Mouse (Mus musculus) forebrain, embryonic 11.5 days (tissue): Measurements from ENCODE around the gene Lbx2. TPM values are rescaled to one million over a fixed set of nuclear protein-coding genes. Genes with fewer than 3 reads are reported as not detected.

Experiments used
- ATAC-seq: fragments of 200-750 bp; cut with Nextera tagmentation; replicated peaks from 2 replicates; pipeline ENCODE4 v1.8.0; 2017; ENCODE audit warnings: moderate TSS enrichment; ENCODE audit not compliant: low FRiP score
- DNase-seq: peaks from one replicate; pipeline ENCODE4 v3.0.0-alpha.2; 2017; ENCODE audit warnings: low spot score
- H3K27ac ChIP-seq: fragments of 300-500 bp; sonication (generic); 2 replicates; pipeline ENCODE4 v1.5.1; 2014; ENCODE audit warnings: low read depth, low read length
- H3K27me3 ChIP-seq: fragments of 300-500 bp; sonication (generic); 2 replicates; pipeline ENCODE4 v1.6.1; 2014; ENCODE audit warnings: mild to moderate bottlenecking, low read length, mixed read lengths; ENCODE audit not compliant: control insufficient read depth, insufficient read depth
- H3K36me3 ChIP-seq: fragments of 300-500 bp; sonication (generic); 2 replicates; pipeline ENCODE4 v1.6.1; 2014; ENCODE audit warnings: mild to moderate bottlenecking, low read length, moderate library complexity, mixed read lengths; ENCODE audit not compliant: control insufficient read depth, insufficient read depth
- H3K4me1 ChIP-seq: fragments of 300-500 bp; sonication (generic); replicated peaks from 2 replicates; pipeline ENCODE4 v1.6.1; 2014; ENCODE audit warnings: low read length, mixed read lengths; ENCODE audit not compliant: control insufficient read depth, insufficient read depth
- H3K4me2 ChIP-seq: fragments of 300-500 bp; sonication (generic); 2 replicates; pipeline ENCODE4 v1.6.1; 2014; ENCODE audit warnings: low read depth, mild to moderate bottlenecking, low read length, moderate library complexity, mixed read lengths; ENCODE audit not compliant: severe bottlenecking
- H3K4me3 ChIP-seq: fragments of 300-500 bp; sonication (generic); 2 replicates; pipeline ENCODE4 v1.5.1; 2014; ENCODE audit warnings: low read depth, low read length
- H3K9ac ChIP-seq: fragments of 300-500 bp; sonication (generic); 2 replicates; pipeline ENCODE4 v1.6.1; 2014; ENCODE audit warnings: low read length
- H3K9me3 ChIP-seq: fragments of 300-500 bp; sonication (generic); 2 replicates; pipeline ENCODE4 v1.6.1; 2016; ENCODE audit warnings: low read length, mixed read lengths; ENCODE audit not compliant: control insufficient read depth
- WGBS: fragments of 180-500 bp; shearing (Covaris S2); extraction: QIAGEN DNeasy Blood & Tissue Kit; methylation state at CpG from one replicate; pipeline ENCODE4 v1.1.7; 2014; 5-methylcytosine and 5-hydroxymethylcytosine counted together
- polyA plus RNA-seq: library from polyadenylated mRNA; unstranded; fragments of >200 nt; fragmentation: Nextera tagmentation; extraction: Ambion mirVana; gene quantifications from 2 replicates; pipeline ENCODE4 v1.2.1, GENCODE M21; 2014

Gene Lbx2
- polyA plus RNA-seq, 1 experiment from 2014 or later = 0.40 TPM

- Histone ChIP-seq H3K4me1 (peaks cover 5% of the 10 kb centered on the region; the same call in 1 of the 2 replicates), H3K9ac (peak overlapping the region; percentile 78), H3K27ac (peak overlapping the region; percentile 77), H3K27me3 (peaks cover 29% of the 10 kb centered on the region), H3K9me3 (no peaks in the 10 kb centered on the region), H3K36me3 (peaks cover 3% of the 10 kb centered on the region; the same call in 1 of the 2 replicates), H3K4me2 (peak overlapping the region; percentile 99), H3K4me3 (peak overlapping the region; percentile 71)
- under 1% methylated on average over 46 of the region's 46 CpGs for WGBS
- DNase-seq (peak; percentile 99), ATAC-seq (peak; percentile 93)
These were observed 7.8 kb upstream of the Lbx2 start for GRCm38 (mm10) chr6:83078324-83078858.

GRCm38 (mm10) chr6:83080210-83080609, 6.0 kb upstream of the Lbx2 start:
- DNase-seq (no peak), ATAC-seq (no peak)
- Histone ChIP-seq H3K4me2 (no peak overlapping the region), H3K4me1 (peaks cover 5% of the 10 kb centered on the region; the same call in 1 of the 2 replicates), H3K36me3 (peaks cover 3% of the 10 kb centered on the region; the same call in 1 of the 2 replicates), H3K9me3 (no peaks in the 10 kb centered on the region), H3K9ac (no peak overlapping the region), H3K27ac (no peak overlapping the region), H3K27me3 (peaks cover 34% of the 10 kb centered on the region), H3K4me3 (no peak overlapping the region)
- 93% methylated on average over 5 of the region's 5 CpGs for WGBS

- ATAC-seq = no peak
- Histone ChIP-seq H3K36me3 (peaks cover 3% of the 10 kb centered on the region; the same call in 1 of the 2 replicates), H3K4me1 (peaks cover 5% of the 10 kb centered on the region; the same call in 1 of the 2 replicates)
These were observed 2.7 kb upstream of the Lbx2 start for GRCm38 (mm10) chr6:83083497-83083896.

GRCm38 (mm10) chr6:83084477-83084876, 1.7 kb upstream of the Lbx2 start:
- Histone ChIP-seq H3K9me3 (no peaks in the 10 kb centered on the region), H3K4me2 (no peak overlapping the region), H3K9ac (no peak overlapping the region), H3K36me3 (peaks cover 3% of the 10 kb centered on the region; the same call in 1 of the 2 replicates), H3K4me3 (no peak overlapping the region), H3K4me1 (no peaks in the 10 kb centered on the region; the same call in 1 of the 2 replicates), H3K27me3 (peaks cover 62% of the 10 kb centered on the region), H3K27ac (no peak overlapping the region)
- ATAC-seq (no peak), DNase-seq (no peak)
- WGBS = 7% methylated on average over 6 of the region's 6 CpGs

More at GRCm38 (mm10) chr6:83083497-83083896, 2.7 kb upstream of the Lbx2 start:
- WGBS = 6% methylated on average over 5 of the region's 5 CpGs
- H3K27ac ChIP-seq = no peak overlapping the region
- no peak overlapping the region for H3K4me3 ChIP-seq
- no peak overlapping the region for H3K9ac ChIP-seq
- H3K9me3 ChIP-seq = no peaks in the 10 kb centered on the region
- DNase-seq = no peak
- H3K27me3 ChIP-seq = peaks cover 57% of the 10 kb centered on the region
- H3K4me2 ChIP-seq = no peak overlapping the region

GRCm38 (mm10) chr6:83087205-83087925, 1.2 kb downstream of the Lbx2 start:
- H3K36me3 ChIP-seq = no peaks in the 10 kb centered on the region
- peaks cover 65% of the 10 kb centered on the region for H3K27me3 ChIP-seq
- no peaks in the 10 kb centered on the region for H3K4me1 ChIP-seq
- DNase-seq (no peak), ATAC-seq (no peak)
- H3K9me3 ChIP-seq = no peaks in the 10 kb centered on the region
- no peak overlapping the region for H3K27ac ChIP-seq
- 0 out of 2 replicates have a peak overlapping the region, but pooled peaks have one; percentile 24 for H3K4me2 ChIP-seq
- 1% methylated on average over 47 of the region's 47 CpGs for WGBS
- 0 out of 2 replicates have a peak overlapping the region, but pooled peaks have one; percentile 7 for H3K4me3 ChIP-seq
- no peak overlapping the region for H3K9ac ChIP-seq

GRCm38 (mm10) chr6:83087926-83088260, 1.7 kb downstream of the Lbx2 start:
- no peak for ATAC-seq
- no peak for DNase-seq
- 3% methylated on average over 9 of the region's 9 CpGs for WGBS
- no peak overlapping the region for H3K27ac ChIP-seq
- H3K4me3 ChIP-seq = 0 out of 2 replicates have a peak overlapping the region, but pooled peaks have one; percentile 7
- H3K9ac ChIP-seq = no peak overlapping the region
- no peaks in the 10 kb centered on the region for H3K4me1 ChIP-seq
- peaks cover 61% of the 10 kb centered on the region for H3K27me3 ChIP-seq
- no peaks in the 10 kb centered on the region for H3K36me3 ChIP-seq
- no peaks in the 10 kb centered on the region for H3K9me3 ChIP-seq
- 0 out of 2 replicates have a peak overlapping the region, but pooled peaks have one; percentile 24 for H3K4me2 ChIP-seq

- H3K36me3 ChIP-seq = no peaks in the 10 kb centered on the region
- H3K27ac ChIP-seq = no peak overlapping the region
- no peak overlapping the region for H3K9ac ChIP-seq
- ATAC-seq = no peak
- H3K27me3 ChIP-seq = peaks cover 17% of the 10 kb centered on the region
- peaks cover 3% of the 10 kb centered on the region; the same call in 1 of the 2 replicates for H3K9me3 ChIP-seq
- H3K4me2 ChIP-seq = no peak overlapping the region
- H3K4me3 ChIP-seq = no peak overlapping the region
- 50% methylated on average over 6 of the region's 6 CpGs for WGBS
- no peak for DNase-seq
- H3K4me1 ChIP-seq = no peaks in the 10 kb centered on the region
These were observed 6.4 kb downstream of the Lbx2 start for GRCm38 (mm10) chr6:83092416-83093127.

GRCm38 (mm10) chr6:83095968-83096367, 9.8 kb downstream of the Lbx2 start:
- Histone ChIP-seq H3K4me2 (no peak overlapping the region), H3K27me3 (no peaks in the 10 kb centered on the region)

More at GRCm38 (mm10) chr6:83095968-83096367, 9.8 kb downstream of the Lbx2 start:
- Histone ChIP-seq H3K4me1 (no peaks in the 10 kb centered on the region), H3K9ac (no peak overlapping the region), H3K9me3 (peaks cover 3% of the 10 kb centered on the region; the same call in 1 of the 2 replicates), H3K4me3 (no peak overlapping the region), H3K36me3 (no peaks in the 10 kb centered on the region), H3K27ac (no peak overlapping the region)
- DNase-seq (no peak), ATAC-seq (no peak)
- 47% methylated on average over 6 of the region's 6 CpGs for WGBS
